Mouse (Mus musculus) neural tube, embryonic 10.5 days (tissue): ENCODE results near the gene Mamld1.

Experiments
- DNase-seq: peaks from one replicate; pipeline ENCODE4 v3.0.0-alpha.2; 2017; ENCODE audit warnings: low spot score; ENCODE audit errors: extremely low spot score

Gene Mamld1

DNA sequence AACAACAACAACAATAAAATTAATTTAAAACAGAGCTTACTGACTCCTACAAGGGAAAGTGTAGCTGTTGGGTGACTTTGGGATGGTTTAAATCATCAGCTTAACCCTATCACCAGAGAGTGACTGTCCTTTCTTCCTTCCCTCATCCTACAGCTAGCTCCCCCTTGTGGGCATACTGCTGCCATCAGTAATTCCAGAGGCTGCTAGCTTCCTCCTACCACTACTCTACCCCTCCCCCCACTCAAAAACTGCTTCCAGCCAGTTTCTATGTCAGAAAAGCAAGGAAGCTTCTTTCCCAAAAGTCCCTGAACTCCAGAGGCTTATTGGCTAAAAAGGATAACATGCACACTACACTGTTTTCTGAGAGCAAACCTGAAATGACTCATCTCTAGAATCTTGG is 81.4 kb downstream of the Mamld1 start:
- DNase-seq = no peak

DNA sequence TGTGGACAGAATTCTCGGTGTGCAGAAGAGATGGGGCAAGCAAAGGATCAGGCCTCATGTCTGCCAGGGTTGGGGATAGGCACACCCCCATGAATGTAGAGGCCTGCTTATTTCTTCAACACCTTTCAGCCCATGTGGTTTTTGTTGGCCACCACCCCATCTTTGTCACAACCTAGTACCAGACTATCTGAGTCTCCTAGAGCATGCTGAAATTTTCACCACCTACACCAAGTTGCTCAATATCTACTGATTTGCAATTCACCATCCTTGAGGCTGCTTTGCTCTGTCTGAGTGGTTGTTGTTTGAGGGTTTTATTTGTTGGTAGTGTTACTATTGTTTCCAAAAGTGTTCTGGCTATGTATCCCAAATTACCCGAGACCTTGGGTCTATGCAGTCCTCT is 91.3 kb downstream of the Mamld1 start:
- no peak for DNase-seq

DNA sequence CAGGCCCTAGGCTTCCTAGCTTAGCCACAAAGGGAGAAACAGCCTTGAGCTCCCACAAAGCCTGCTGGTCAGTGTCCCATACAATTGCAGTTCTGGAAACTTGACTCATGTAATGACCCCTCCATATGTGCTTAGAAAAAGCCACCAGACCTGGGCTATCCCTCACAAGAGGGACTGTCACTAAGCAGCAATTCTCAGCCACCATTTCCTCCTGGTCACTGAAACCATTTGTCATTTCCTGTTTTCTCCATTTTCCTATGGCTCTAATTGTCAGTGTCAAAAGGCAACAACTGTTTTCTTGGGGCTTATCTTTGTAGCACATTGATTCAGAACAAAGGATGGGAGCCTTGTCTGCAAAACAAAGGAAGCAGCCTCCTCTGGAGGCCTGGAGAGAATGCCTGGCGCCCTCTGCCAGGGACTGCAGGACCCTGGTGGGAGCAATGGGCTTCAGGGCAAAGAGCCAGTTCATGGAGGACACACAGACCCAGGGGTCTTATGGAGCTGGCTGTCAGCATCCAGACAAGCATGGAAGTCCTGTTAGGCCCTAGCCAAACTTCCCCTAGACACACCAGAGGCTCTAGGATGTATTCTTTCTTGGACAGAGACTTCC is 99.5 kb downstream of the Mamld1 start:
- no peak for DNase-seq

DNA sequence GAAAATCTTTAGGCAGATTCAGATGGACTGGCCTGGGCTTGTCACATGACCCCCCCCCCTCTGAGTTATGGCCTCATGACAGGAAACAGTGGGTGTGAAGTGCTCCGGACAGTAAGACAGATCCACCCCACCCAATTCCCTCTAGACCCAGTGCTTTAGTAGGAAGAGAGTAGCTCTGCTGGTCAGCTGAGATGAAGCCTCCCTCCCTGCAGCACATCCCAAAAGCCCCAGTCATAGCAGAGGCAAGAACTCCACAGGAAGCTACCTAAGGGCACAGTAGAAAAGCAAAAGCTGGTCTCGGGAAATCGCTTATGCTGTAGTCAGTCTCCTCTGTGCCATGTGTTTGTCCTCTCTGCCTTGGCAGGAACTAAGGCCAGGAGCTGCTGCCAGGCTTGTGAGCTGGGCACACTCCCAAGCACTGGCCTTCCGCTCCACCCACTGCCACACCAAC is 100.5 kb downstream of the Mamld1 start:
- no peak for DNase-seq

- DNase-seq = no peak
These were observed 131.5 kb downstream of the Mamld1 start for GRCm38 (mm10) chrX:71181526-71181925.

GRCm38 (mm10) chrX:71183671-71184070 is 133.6 kb downstream of the Mamld1 start:
- DNase-seq = no peak

- no peak for DNase-seq
These were observed 136.3 kb downstream of the Mamld1 start for GRCm38 (mm10) chrX:71186396-71186795.

DNA sequence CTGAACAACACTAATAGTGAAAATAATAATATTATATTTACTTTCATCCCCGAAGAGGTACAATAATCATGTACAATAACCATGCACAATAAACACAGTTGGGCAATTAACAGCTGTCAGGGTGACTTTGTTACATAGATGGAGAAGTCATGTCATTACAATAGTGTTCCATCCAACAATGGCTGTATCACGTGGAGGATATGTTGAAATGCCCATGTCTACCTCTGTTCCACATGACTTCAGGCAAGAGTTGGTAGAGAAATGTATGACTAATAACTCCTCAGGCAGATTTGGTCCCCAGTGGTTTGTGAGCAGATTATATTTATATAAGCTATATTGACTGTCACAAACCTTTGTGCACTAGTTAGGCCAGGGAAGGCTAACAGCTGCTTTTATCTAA is 154.7 kb downstream of the Mamld1 start:
- DNase-seq = no peak
